Mouse (Mus musculus): ENCODE results near the gene Ice2. TPM values are rescaled to one million over a fixed set of nuclear protein-coding genes. Genes with fewer than 3 reads are reported as not detected.

Gene Ice2
- polyA plus RNA-seq (2015; fragmentation: Nextera tagmentation; extraction: Ambion mirVana), result 15.5 and 15.6 TPM in 2 replicates

DNA sequence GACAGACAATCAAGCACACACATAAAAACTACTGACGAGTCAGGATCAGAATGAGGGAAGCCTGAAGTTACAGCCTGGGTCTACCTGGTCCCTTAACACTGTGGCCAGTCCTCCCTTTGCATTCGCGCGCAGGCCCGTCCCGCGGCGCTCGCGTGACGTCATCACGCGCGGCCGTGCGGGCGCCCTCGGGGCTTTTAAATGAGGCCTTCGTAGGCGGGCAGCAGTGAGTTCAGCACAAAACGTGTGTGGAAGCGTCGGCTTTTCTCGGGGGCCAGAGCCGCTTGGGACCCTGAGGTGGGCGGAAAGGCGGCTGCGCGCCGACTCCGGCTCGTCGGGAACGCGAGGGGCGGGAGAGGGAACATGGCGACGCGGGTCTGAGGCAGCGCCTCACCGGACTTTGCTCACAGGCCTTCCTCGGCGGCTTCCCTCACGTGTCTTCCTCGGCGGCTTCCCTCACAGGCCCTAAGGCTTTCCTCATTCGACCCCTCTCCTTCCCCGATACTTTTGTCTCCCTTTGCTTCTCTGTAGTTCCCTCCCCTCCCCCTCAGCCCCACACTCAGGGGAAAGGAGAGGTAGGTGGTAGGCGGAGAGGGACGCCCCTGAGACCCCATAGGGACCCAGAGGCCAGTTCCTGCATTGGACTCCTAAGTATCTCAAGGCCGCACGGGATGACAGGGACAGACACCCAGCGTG lies at the start of gene Ice2:
Gene Ice2 (plus strand): TSS at position 147 of the 693 bp plus-strand sequence.
- peaks cover 7% of the 10 kb centered on the region; the same call in 1 of the 2 replicates for H3K4me1 ChIP-seq (replicated peaks)
- peak within 1 kb of the TSS; percentile 90 for H3K4me2 ChIP-seq (replicated peaks)
- no peaks in the 10 kb centered on the region for H3K36me3 ChIP-seq
- H3K9ac ChIP-seq, result peak within 1 kb of the TSS; percentile 90
- WGBS, result under 1% methylated on average over 53 of the region's 53 CpGs
- ATAC-seq, result peak; percentile 97
- H3K27ac ChIP-seq, result peak within 1 kb of the TSS; percentile 97
- H3K27me3 ChIP-seq (replicated peaks), result no peaks in the 10 kb centered on the region
- peak within 1 kb of the TSS; percentile 74 for H3K4me3 ChIP-seq (replicated peaks)
- H3K9me3 ChIP-seq, result no peaks in the 10 kb centered on the region

DNA sequence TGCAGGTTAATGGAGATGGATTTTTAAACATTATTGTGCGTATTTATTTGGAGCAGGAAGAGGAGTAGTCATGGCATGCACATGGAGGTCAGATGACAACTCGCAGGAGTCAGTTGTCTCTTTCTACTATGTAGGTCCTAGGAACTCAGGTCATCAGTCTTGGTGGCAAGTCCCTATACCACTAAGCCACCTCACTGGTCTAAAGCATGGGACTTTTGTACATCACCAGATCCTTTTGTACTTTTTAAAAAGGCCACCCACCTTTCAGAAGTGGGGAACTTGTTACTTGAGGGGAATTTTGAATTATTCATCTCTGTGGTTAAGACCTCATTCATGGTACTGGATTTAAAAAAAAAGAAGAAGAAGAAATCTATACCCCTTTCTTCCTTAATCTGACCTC lies 48.2 kb upstream of the Ice2 start:
- Histone ChIP-seq H3K27ac (no peak overlapping the region), H3K9me3 (no peaks in the 10 kb centered on the region), H3K4me2 (replicated peaks) (no peak overlapping the region), H3K27me3 (replicated peaks) (no peaks in the 10 kb centered on the region), H3K9ac (no peak overlapping the region), H3K4me1 (replicated peaks) (no peaks in the 10 kb centered on the region), H3K36me3 (no peaks in the 10 kb centered on the region), H3K4me3 (replicated peaks) (no peak overlapping the region)
- ATAC-seq, result no peak
- 85% methylated on average over 2 of the region's 2 CpGs for WGBS

DNA sequence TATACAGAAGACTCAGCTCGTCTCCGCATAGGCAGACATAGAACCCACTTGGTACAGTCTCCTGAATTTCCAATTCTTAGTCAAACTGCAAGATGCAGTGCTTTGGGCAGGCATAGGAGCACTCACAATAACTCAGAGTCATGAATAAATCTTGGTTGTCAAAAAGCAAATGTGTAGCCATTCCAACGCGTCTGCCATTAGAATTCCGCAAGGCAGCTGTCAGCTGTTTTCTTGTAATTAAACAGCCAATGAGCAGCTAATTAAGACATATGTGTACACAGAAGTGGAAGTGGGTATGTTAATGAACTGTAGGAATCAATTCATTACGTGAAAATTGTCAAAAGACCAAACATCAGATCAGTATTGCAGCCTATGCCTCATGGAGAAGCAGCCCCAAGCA lies 43.5 kb upstream of the Ice2 start:
- no peaks in the 10 kb centered on the region for H3K9me3 ChIP-seq
- H3K27me3 ChIP-seq (replicated peaks), result no peaks in the 10 kb centered on the region
- no peaks in the 10 kb centered on the region for H3K36me3 ChIP-seq
- no peaks in the 10 kb centered on the region for H3K4me1 ChIP-seq (replicated peaks)
- WGBS, result 81% methylated on average over 6 of the region's 6 CpGs
- no peak overlapping the region for H3K4me3 ChIP-seq (replicated peaks)
- H3K27ac ChIP-seq, result no peak overlapping the region
- no peak overlapping the region for H3K9ac ChIP-seq
- no peak for ATAC-seq
- H3K4me2 ChIP-seq (replicated peaks), result no peak overlapping the region

GRCm38 (mm10) chr9:69357834-69358233 lies 39.9 kb upstream of the Ice2 start:
- Histone ChIP-seq H3K4me3 (replicated peaks) (no peak overlapping the region), H3K4me2 (replicated peaks) (no peak overlapping the region), H3K27me3 (replicated peaks) (no peaks in the 10 kb centered on the region), H3K9ac (no peak overlapping the region), H3K27ac (no peak overlapping the region), H3K9me3 (no peaks in the 10 kb centered on the region), H3K4me1 (replicated peaks) (no peaks in the 10 kb centered on the region), H3K36me3 (no peaks in the 10 kb centered on the region)
- WGBS, result 31% methylated on average over 3 of the region's 3 CpGs
- no peak for ATAC-seq

DNA sequence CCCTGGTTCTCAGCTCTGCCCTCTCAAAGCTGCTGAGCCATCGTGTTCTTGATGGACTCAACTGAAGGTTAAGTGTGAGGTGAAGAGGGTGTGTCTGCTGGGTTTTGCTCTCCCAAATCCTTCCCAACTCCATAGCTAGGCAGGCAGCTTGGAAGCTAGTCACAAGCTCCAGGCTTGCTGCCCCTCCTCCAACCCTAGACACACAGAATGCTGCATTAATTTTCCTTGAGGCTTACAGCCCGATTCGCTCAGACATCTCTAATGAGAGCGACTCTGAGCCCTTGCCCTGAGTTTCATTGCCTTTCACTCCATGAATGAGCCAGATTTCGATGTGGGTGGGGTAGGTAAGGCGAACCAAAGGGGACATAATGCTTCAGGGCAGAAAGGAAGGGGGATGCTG lies 38.9 kb upstream of the Ice2 start:
- no peak for ATAC-seq
- WGBS, result 76% methylated on average over 6 of the region's 6 CpGs
- Histone ChIP-seq H3K4me3 (replicated peaks) (no peak overlapping the region), H3K9me3 (no peaks in the 10 kb centered on the region), H3K27me3 (replicated peaks) (no peaks in the 10 kb centered on the region), H3K4me1 (replicated peaks) (no peaks in the 10 kb centered on the region), H3K36me3 (no peaks in the 10 kb centered on the region), H3K9ac (no peak overlapping the region), H3K27ac (no peak overlapping the region), H3K4me2 (replicated peaks) (no peak overlapping the region)

- ATAC-seq, result no peak
- no peaks in the 10 kb centered on the region for H3K36me3 ChIP-seq
- H3K9me3 ChIP-seq, result no peaks in the 10 kb centered on the region
- H3K27me3 ChIP-seq (replicated peaks), result no peaks in the 10 kb centered on the region
- WGBS, result 90% methylated on average over 8 of the region's 8 CpGs
- H3K27ac ChIP-seq, result no peak overlapping the region
- H3K9ac ChIP-seq, result no peak overlapping the region
- no peak overlapping the region for H3K4me2 ChIP-seq (replicated peaks)
- H3K4me1 ChIP-seq (replicated peaks), result no peaks in the 10 kb centered on the region
- no peak overlapping the region for H3K4me3 ChIP-seq (replicated peaks)
Observed at GRCm38 (mm10) chr9:69361951-69362445, 35.7 kb upstream of the Ice2 start.

GRCm38 (mm10) chr9:69362766-69363165 lies 34.9 kb upstream of the Ice2 start:
- WGBS, result 56% methylated on average over 4 of the region's 4 CpGs
- ATAC-seq, result no peak

DNA sequence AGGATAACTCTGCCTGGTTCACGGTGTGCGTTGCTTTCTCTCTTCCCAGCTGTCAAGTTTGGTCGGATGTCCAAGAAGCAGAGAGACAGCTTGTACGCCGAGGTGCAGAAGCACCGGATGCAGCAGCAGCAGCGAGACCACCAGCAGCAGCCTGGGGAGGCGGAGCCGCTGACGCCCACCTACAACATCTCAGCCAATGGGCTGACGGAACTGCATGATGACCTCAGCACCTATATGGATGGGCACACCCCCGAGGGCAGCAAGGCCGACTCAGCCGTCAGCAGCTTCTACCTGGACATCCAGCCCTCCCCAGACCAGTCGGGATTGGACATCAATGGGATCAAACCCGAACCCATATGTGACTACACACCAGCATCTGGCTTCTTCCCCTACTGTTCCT lies 33.6 kb upstream of the Ice2 start:
- H3K27ac ChIP-seq, result no peak overlapping the region
- H3K9ac ChIP-seq, result no peak overlapping the region
- H3K4me2 ChIP-seq (replicated peaks), result no peak overlapping the region
- H3K27me3 ChIP-seq (replicated peaks), result no peaks in the 10 kb centered on the region
- 71% methylated on average over 16 of the region's 16 CpGs for WGBS
- no peaks in the 10 kb centered on the region for H3K4me1 ChIP-seq (replicated peaks)
- no peak for ATAC-seq
- no peaks in the 10 kb centered on the region for H3K9me3 ChIP-seq
- H3K36me3 ChIP-seq, result no peaks in the 10 kb centered on the region
- no peak overlapping the region for H3K4me3 ChIP-seq (replicated peaks)

More at GRCm38 (mm10) chr9:69362766-69363165, 34.9 kb upstream of the Ice2 start:
- H3K4me3 ChIP-seq (replicated peaks), result no peak overlapping the region
- no peaks in the 10 kb centered on the region for H3K27me3 ChIP-seq (replicated peaks)
- H3K4me2 ChIP-seq (replicated peaks), result no peak overlapping the region
- no peak overlapping the region for H3K27ac ChIP-seq
- no peaks in the 10 kb centered on the region for H3K36me3 ChIP-seq
- H3K9me3 ChIP-seq, result no peaks in the 10 kb centered on the region
- no peaks in the 10 kb centered on the region for H3K4me1 ChIP-seq (replicated peaks)
- no peak overlapping the region for H3K9ac ChIP-seq

DNA sequence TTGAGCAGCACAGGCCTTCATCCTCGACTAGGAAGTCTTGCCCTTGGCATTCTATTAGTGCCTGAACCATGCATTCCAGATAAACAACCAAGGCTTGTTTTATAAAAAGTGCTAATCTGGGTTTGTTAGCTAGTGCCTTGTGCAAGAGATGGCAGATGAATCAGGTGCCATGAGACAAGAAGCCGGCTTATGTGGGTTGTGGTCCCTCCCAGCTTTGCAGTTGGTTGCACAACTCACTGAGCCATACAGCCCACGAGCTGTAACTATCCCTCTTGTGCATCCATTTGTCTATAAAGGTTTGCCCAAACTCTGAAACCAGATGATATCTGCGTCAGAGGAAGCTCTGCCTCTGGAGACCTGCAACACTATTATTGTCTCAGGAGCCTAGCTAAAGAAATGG lies 30.7 kb upstream of the Ice2 start:
- H3K4me1 ChIP-seq (replicated peaks), result no peaks in the 10 kb centered on the region
- no peak overlapping the region for H3K4me2 ChIP-seq (replicated peaks)
- no peak overlapping the region for H3K4me3 ChIP-seq (replicated peaks)
- WGBS, result 81% methylated on average over 4 of the region's 4 CpGs
- no peaks in the 10 kb centered on the region for H3K27me3 ChIP-seq (replicated peaks)
- no peak overlapping the region for H3K27ac ChIP-seq
- ATAC-seq, result no peak
- H3K9me3 ChIP-seq, result no peaks in the 10 kb centered on the region
- H3K9ac ChIP-seq, result no peak overlapping the region
- H3K36me3 ChIP-seq, result no peaks in the 10 kb centered on the region

GRCm38 (mm10) chr9:69368071-69368470 lies 29.6 kb upstream of the Ice2 start:
- H3K4me2 ChIP-seq (replicated peaks), result no peak overlapping the region
- H3K27me3 ChIP-seq (replicated peaks), result no peaks in the 10 kb centered on the region
- no peak overlapping the region for H3K4me3 ChIP-seq (replicated peaks)
- H3K36me3 ChIP-seq, result no peaks in the 10 kb centered on the region
- no peaks in the 10 kb centered on the region for H3K9me3 ChIP-seq
- WGBS, result 73% methylated on average over 8 of the region's 8 CpGs
- no peak overlapping the region for H3K27ac ChIP-seq
- no peak for ATAC-seq
- H3K4me1 ChIP-seq (replicated peaks), result no peaks in the 10 kb centered on the region
- no peak overlapping the region for H3K9ac ChIP-seq

- ATAC-seq, result no peak
- H3K27me3 ChIP-seq (replicated peaks), result no peaks in the 10 kb centered on the region
- H3K36me3 ChIP-seq, result no peaks in the 10 kb centered on the region
- H3K4me2 ChIP-seq (replicated peaks), result no peak overlapping the region
- 79% methylated on average over 11 of the region's 11 CpGs for WGBS
- H3K9ac ChIP-seq, result no peak overlapping the region
- no peaks in the 10 kb centered on the region for H3K4me1 ChIP-seq (replicated peaks)
- H3K27ac ChIP-seq, result no peak overlapping the region
- no peaks in the 10 kb centered on the region for H3K9me3 ChIP-seq
- H3K4me3 ChIP-seq (replicated peaks), result no peak overlapping the region
Observed at GRCm38 (mm10) chr9:69371046-69371724, 26.5 kb upstream of the Ice2 start.

DNA sequence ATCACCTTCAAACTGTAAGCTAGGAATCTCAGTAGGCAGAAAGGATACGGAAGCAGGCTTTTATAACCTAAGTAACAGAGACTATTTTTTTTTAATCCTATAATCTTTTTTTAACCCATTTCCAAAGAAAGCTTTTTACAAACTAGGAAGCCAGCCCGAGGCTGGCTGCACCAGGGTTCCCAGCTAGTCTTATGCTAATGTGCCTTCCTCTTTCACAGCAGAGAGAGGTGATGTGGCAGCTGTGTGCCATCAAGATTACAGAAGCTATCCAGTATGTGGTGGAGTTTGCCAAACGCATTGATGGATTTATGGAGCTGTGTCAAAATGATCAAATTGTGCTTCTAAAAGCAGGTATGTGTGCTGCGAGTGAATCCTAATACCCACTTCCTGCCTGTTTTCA lies 24.8 kb upstream of the Ice2 start:
- 59% methylated on average over 4 of the region's 4 CpGs for WGBS
- ATAC-seq, result no peak
- H3K27ac ChIP-seq, result no peak overlapping the region
- H3K27me3 ChIP-seq (replicated peaks), result no peaks in the 10 kb centered on the region
- H3K4me1 ChIP-seq (replicated peaks), result no peaks in the 10 kb centered on the region
- H3K9me3 ChIP-seq, result no peaks in the 10 kb centered on the region
- no peaks in the 10 kb centered on the region for H3K36me3 ChIP-seq
- no peak overlapping the region for H3K9ac ChIP-seq
- no peak overlapping the region for H3K4me3 ChIP-seq (replicated peaks)
- no peak overlapping the region for H3K4me2 ChIP-seq (replicated peaks)
